Mouse (Mus musculus) ovary, postnatal 36 days (tissue): ENCODE data around the gene Rbms2.
A peak's percentile ranks its signal among the peaks of the same experiment; 100 is the strongest.
"Not testable (repeated sequence)": the region's sequence is repeated elsewhere in the genome, so short reads cannot be mapped to it uniquely, and the experiment has no call there.

Source experiments
- DNase-seq: peaks from one replicate; pipeline ENCODE4 v3.0.0; 2022; ENCODE audit warnings: low spot score, mixed read lengths

The Rbms2 gene

DNA sequence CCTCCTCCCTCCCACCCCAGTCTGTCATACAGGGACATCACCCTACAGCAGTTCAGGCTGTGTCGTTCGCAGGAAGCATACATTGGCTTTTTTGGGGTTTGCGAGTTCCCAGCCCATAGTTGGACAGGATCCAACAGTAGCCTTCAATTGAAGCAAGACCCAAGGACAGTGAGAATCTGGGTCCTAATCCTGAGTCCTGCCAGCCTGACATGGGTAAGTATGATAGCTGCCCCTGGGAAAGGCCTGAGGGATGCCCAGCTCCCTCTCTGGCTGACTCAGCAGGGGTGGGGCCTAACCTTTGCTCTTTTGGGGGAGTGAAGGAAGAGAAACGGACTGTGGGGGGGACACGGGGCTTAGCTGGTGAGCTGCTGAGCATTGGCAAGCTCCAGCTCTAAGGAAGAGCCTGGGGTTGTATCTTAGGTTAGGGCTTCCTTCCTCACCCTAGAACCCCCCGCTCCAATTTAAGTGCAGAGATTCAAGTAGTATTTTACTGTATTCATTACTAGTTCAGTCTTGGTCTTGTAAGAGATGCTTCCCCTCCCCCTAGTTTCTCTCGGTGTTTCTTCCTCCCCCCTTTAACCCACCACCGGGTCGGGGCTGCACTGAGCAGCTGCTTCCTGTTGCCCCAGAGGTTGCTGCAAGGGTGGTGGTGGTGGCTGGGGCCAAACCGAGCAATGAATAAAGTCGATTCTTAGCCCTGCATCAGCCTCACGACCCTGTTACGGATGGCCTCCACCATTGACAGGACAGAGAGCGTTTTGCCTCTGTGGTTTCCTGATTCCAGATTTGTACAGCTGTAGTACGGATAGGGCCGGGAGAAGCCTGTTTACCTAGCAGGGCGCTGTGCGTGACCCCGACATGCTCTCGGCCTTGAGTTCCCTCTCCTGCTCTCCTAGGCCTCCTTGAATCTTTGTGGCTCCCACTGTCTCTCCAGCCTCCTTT lies 88.3 kb downstream of the Rbms2 start, which contains the start of gene Baz2a:
Gene Baz2a, plus strand, starts transcription at position 14 of the 942 bp plus-strand sequence.
- DNase-seq = peak; percentile 45

DNA sequence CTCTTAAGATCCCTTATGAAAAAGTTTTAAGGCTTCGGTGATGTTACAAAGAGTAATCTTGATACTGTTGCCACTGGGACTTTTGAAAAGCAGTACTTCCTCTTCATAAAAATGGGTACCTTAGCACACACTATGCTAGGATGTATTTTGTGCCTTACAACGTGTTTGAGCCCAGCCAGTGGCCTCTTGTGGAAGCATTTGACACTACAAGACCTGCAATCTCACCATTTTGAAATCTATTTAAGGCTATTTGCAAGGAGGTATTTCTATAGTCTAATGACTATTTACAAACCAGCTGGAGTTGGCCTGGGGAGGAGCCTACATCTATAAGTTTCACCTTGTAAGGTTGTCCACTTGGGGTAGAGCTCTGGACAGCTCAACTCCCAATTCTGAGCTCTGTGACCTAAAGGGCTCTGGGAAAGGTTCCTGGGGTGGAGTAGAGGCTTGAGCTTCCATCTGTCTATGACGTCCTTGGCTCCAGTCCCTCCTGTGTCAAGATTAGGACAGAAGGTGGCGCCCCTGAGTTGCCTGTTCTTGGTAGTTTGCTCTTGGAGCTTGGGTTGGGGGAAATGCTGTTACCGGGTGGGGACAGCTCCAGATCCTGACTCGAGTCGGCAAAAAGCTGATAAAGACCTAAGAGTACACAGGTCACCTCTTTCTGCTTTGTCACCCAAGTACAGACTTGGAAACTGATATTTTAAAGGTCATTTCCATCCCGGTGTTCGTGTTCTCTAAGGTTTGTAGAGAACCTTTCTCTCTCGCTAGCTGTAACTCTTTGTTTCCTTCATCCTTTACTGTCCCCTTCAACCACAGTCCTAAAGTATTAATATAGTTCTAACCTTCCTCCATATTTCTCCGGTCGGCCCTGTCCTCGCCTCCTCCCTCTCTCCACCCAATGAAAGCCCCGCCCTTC lies 89.2 kb downstream of the Rbms2 start:
- peak; percentile 80 for DNase-seq

- no peak for DNase-seq
Observed at GRCm38 (mm10) chr10:128089842-128090241, 90.3 kb downstream of the Rbms2 start.

DNA sequence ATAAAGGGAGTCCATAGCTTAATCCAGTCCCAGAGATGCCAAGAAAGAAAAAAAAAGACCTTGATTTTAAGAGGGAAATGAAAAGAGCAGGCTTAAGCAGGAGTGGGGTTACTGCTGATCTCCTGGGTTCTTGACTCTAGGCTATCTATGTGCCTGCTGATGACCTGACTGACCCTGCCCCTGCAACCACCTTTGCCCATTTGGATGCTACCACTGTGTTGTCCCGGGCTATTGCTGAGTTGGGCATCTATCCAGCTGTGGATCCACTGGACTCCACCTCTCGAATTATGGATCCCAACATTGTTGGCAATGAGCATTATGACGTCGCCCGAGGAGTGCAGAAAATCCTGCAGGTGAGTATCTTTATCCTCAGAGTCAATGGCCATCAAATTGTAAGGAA lies 91.9 kb downstream of the Rbms2 start:
- DNase-seq = no peak

DNA sequence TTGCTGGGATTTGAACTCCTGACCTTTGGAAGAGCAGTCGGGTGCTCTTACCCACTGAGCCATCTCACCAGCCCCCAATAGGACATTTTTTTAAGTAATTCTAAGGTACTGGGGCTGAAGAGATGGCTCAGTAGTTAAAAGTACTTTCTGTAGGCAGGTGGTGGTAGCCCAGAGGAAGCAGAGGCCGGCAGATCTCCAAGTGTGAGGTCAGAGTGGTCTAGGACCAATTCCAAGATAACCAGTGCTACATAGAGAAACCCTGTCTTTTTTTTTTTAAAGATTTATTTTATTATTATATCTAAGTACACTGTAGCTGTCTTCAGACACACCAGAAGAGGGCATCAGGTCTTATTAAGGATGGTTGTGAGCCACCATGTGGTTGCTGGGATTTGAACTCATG lies 92.9 kb downstream of the Rbms2 start:
- not testable (repeated sequence) for DNase-seq

- no peak for DNase-seq
Observed at GRCm38 (mm10) chr10:128086391-128086790, 93.7 kb downstream of the Rbms2 start.

DNA sequence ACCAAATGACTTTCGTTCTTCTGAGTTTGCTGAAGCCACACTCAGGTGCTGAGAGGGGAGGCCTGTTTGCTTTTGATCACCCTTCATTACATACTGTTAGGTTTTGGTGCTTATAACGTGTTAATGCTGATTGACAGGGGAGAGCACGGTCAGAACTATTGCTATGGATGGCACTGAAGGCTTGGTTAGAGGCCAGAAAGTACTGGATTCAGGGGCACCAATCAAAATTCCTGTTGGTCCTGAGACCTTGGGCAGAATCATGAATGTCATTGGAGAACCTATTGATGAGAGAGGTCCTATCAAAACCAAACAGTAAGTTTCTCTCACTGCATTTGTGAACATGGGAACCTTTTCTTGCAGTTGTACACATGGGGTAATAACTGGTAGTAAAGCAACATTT lies 95.9 kb downstream of the Rbms2 start:
- DNase-seq = no peak

DNA sequence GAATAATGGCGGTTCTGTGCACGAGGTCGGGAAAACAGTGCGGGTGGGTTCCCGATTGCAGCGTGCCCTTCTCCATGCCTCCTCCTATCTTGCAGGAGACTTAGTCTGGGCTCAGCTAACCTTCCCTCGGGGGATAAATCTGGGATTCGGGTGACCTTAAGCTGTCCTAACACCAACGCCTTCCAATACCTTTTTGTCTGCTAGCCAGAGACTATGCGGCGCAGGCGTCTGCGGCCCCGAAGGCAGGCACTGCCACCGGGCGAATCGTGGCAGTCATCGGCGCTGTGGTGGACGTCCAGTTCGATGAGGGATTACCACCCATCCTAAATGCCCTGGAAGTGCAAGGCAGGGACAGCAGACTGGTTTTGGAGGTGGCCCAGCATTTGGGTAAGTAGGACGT lies 96.4 kb downstream of the Rbms2 start:
- no peak for DNase-seq

DNA sequence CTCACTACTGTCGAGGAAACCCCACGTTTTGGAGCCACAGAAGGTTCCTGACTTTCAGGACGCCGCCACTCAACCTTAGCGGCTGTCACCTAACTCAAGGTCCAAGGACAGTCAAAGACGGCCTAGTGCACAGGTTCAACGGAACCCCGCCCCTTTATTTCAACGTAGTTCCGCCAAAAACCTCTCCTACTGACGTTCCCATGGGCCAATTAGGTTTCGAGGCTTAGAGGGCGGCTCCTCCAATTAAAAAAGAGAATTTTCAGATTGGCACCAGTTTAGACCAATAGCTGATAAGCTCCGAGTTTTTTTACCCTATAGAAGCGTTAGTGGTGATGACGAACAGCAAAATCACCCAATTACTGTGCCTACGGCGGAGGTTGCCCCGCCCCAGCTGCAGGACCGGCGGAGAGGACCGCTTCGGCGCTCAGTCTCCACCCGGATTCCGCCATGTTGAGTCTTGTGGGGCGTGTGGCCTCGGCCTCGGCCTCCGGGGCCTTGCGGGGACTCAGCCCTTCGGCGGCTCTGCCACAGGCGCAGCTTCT lies 97.1 kb downstream of the Rbms2 start, which contains the start of gene Atp5b:
Gene Atp5b, plus strand, starts transcription at position 394 of the 542 bp plus-strand sequence.
- DNase-seq = peak; percentile 94

DNA sequence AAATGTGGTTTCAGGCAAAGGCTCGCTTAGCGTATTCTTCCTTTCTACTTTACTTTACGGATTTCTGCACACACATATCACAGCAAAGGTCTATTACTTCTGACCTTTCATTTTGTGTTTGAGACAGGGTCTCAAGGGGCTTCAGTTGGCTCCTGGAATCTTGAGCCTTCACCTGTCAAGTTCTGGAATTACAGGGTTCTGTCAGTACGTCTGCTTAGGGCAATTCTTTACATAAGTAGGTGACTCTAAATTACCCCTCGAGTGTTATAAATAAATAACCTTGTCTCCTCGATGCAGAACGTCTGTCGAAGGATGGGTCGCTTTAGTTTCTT lies 97.7 kb downstream of the Rbms2 start:
- no peak for DNase-seq

- DNase-seq = no peak
Observed at GRCm38 (mm10) chr10:128081807-128082476, 98.2 kb downstream of the Rbms2 start.
